Mouse (Mus musculus) midbrain, embryonic 11.5 days (tissue): ENCODE measurements around the gene Sgms2. TPM values are rescaled to one million over a fixed set of nuclear protein-coding genes. Genes with fewer than 3 reads are reported as not detected.

Source experiments
- ATAC-seq: fragments of 200-750 bp; cut with Nextera tagmentation; 2 replicates; pipeline ENCODE4 v1.8.0; 2017; ENCODE audit warnings: moderate TSS enrichment, moderate library complexity; ENCODE audit not compliant: low FRiP score
- DNase-seq: peaks from one replicate; pipeline ENCODE4 v3.0.0; 2015; ENCODE audit warnings: low spot score; ENCODE audit errors: missing footprints
- H3K27ac ChIP-seq: fragments of 300-500 bp; sonication (generic); 2 replicates; pipeline ENCODE4 v1.5.1; 2014; ENCODE audit warnings: low read depth, low read length
- H3K27me3 ChIP-seq: fragments of 300-500 bp; sonication (generic); 2 replicates; pipeline ENCODE4 v1.6.1; 2014; ENCODE audit warnings: mild to moderate bottlenecking, low read length, moderate library complexity, mixed read lengths; ENCODE audit not compliant: control insufficient read depth, insufficient read depth
- H3K36me3 ChIP-seq: fragments of 300-500 bp; sonication (generic); 2 replicates; pipeline ENCODE4 v1.6.1; 2014; ENCODE audit warnings: mild to moderate bottlenecking, low read length, moderate library complexity, mixed read lengths; ENCODE audit not compliant: control insufficient read depth, insufficient read depth
- H3K4me1 ChIP-seq: fragments of 300-500 bp; sonication (generic); 2 replicates; pipeline ENCODE4 v1.6.1; 2014; ENCODE audit warnings: low read length; ENCODE audit not compliant: control insufficient read depth, insufficient read depth
- H3K4me2 ChIP-seq: fragments of 300-500 bp; sonication (generic); 2 replicates; pipeline ENCODE4 v1.6.1; 2014; ENCODE audit warnings: mild to moderate bottlenecking, moderate library complexity
- H3K4me3 ChIP-seq: fragments of 300-500 bp; sonication (generic); 2 replicates; pipeline ENCODE4 v1.5.1; 2014; ENCODE audit warnings: low read depth, low read length
- H3K9ac ChIP-seq: fragments of 300-500 bp; sonication (generic); 2 replicates; pipeline ENCODE4 v1.6.1; 2014; ENCODE audit warnings: low read length
- H3K9me3 ChIP-seq: fragments of 300-500 bp; sonication (generic); 2 replicates; pipeline ENCODE4 v1.6.1; 2016; ENCODE audit warnings: low read length; ENCODE audit not compliant: control insufficient read depth
- WGBS: fragments of 180-500 bp; shearing (Covaris S2); extraction: QIAGEN DNeasy Blood & Tissue Kit; methylation state at CpG from one replicate; pipeline ENCODE4 v1.1.7; 2014; 5-methylcytosine and 5-hydroxymethylcytosine counted together
- polyA plus RNA-seq: library from polyadenylated mRNA; unstranded; fragments of >200 nt; fragmentation: Nextera tagmentation; extraction: Ambion mirVana; gene quantifications from 2 replicates; pipeline ENCODE4 v1.2.1, GENCODE M21; 2014

Gene Sgms2
- polyA plus RNA-seq, 1 experiment from 2014 or later, result 0.70 TPM

GRCm38 (mm10) chr3:131317126-131317525 is 174.1 kb downstream of the Sgms2 start:
- Histone ChIP-seq H3K4me2 (no peak overlapping the region), H3K9me3 (no peaks in the 10 kb centered on the region), H3K27me3 (no peaks in the 10 kb centered on the region), H3K36me3 (no peaks in the 10 kb centered on the region), H3K27ac (no peak overlapping the region), H3K9ac (no peak overlapping the region), H3K4me3 (no peak overlapping the region), H3K4me1 (no peaks in the 10 kb centered on the region)
- WGBS, result 100% methylated on average over 1 of the region's 1 CpGs
- peak; percentile 81 for DNase-seq
- ATAC-seq, result no peak

GRCm38 (mm10) chr3:131315957-131316510 is 175.2 kb downstream of the Sgms2 start:
- Histone ChIP-seq H3K4me1 (no peaks in the 10 kb centered on the region), H3K4me2 (no peak overlapping the region), H3K9ac (no peak overlapping the region), H3K36me3 (no peaks in the 10 kb centered on the region), H3K27ac (no peak overlapping the region), H3K9me3 (no peaks in the 10 kb centered on the region), H3K27me3 (no peaks in the 10 kb centered on the region), H3K4me3 (no peak overlapping the region)
- peak; percentile 83 for DNase-seq
- 0 out of 2 replicates have a peak, but pooled peaks have one; percentile 27 for ATAC-seq
- WGBS, result 45% methylated on average over 4 of the region's 4 CpGs

- Histone ChIP-seq H3K36me3 (no peaks in the 10 kb centered on the region), H3K4me2 (no peak overlapping the region), H3K9ac (no peak overlapping the region), H3K4me3 (no peak overlapping the region), H3K27ac (no peak overlapping the region), H3K27me3 (no peaks in the 10 kb centered on the region), H3K9me3 (no peaks in the 10 kb centered on the region), H3K4me1 (no peaks in the 10 kb centered on the region)
- 93% methylated on average over 9 of the region's 9 CpGs for WGBS
- ATAC-seq (no peak), DNase-seq (peak; percentile 53)
Observed at GRCm38 (mm10) chr3:131312340-131312739, 178.9 kb downstream of the Sgms2 start.

- Histone ChIP-seq H3K9me3 (no peaks in the 10 kb centered on the region), H3K27ac (no peak overlapping the region), H3K4me1 (no peaks in the 10 kb centered on the region), H3K36me3 (no peaks in the 10 kb centered on the region), H3K27me3 (no peaks in the 10 kb centered on the region), H3K9ac (no peak overlapping the region), H3K4me3 (no peak overlapping the region), H3K4me2 (no peak overlapping the region)
- WGBS, result 87% methylated on average over 4 of the region's 4 CpGs
- DNase-seq (peak; percentile 33), ATAC-seq (no peak)
Observed at GRCm38 (mm10) chr3:131310572-131310971, 180.6 kb downstream of the Sgms2 start.

- DNase-seq (no peak), ATAC-seq (no peak)
- no peak overlapping the region for H3K27ac ChIP-seq
- H3K9me3 ChIP-seq, result no peaks in the 10 kb centered on the region
- 85% methylated on average over 3 of the region's 3 CpGs for WGBS
- no peak overlapping the region for H3K4me3 ChIP-seq
- H3K4me2 ChIP-seq, result no peak overlapping the region
- peaks cover 2% of the 10 kb centered on the region; the same call in 1 of the 2 replicates for H3K27me3 ChIP-seq
- no peaks in the 10 kb centered on the region for H3K36me3 ChIP-seq
- H3K9ac ChIP-seq, result no peak overlapping the region
- H3K4me1 ChIP-seq, result no peaks in the 10 kb centered on the region
Observed at GRCm38 (mm10) chr3:131307811-131308210, 183.4 kb downstream of the Sgms2 start.

GRCm38 (mm10) chr3:131306255-131306654 is 185.0 kb downstream of the Sgms2 start:
- DNase-seq, result peak; percentile 70
- no peak for ATAC-seq
- Histone ChIP-seq H3K4me2 (no peak overlapping the region), H3K27ac (no peak overlapping the region), H3K36me3 (no peaks in the 10 kb centered on the region), H3K9ac (no peak overlapping the region), H3K4me1 (no peaks in the 10 kb centered on the region), H3K27me3 (peaks cover 4% of the 10 kb centered on the region; the same call in 1 of the 2 replicates), H3K9me3 (no peaks in the 10 kb centered on the region), H3K4me3 (no peak overlapping the region)
- 84% methylated on average over 7 of the region's 7 CpGs for WGBS

GRCm38 (mm10) chr3:131303320-131303714 is 187.9 kb downstream of the Sgms2 start:
- Histone ChIP-seq H3K4me3 (peak overlapping the region; percentile 45), H3K9me3 (no peaks in the 10 kb centered on the region), H3K4me1 (no peaks in the 10 kb centered on the region), H3K4me2 (peak overlapping the region; percentile 97), H3K27me3 (peaks cover 4% of the 10 kb centered on the region; the same call in 1 of the 2 replicates), H3K36me3 (no peaks in the 10 kb centered on the region), H3K27ac (no peak overlapping the region), H3K9ac (peak overlapping the region; percentile 55)
- DNase-seq (no peak), ATAC-seq (no peak; the same call in 1 of the 2 replicates)
- WGBS, result 22% methylated on average over 5 of the region's 5 CpGs

GRCm38 (mm10) chr3:131302452-131303319 is 188.5 kb downstream of the Sgms2 start, which contains the start of gene Cyp2u1:
TSS of gene Cyp2u1 (minus strand) at chr3:131303227.
- under 1% methylated on average over 71 of the region's 71 CpGs for WGBS
- Histone ChIP-seq H3K27ac (no peak within 1 kb of the TSS), H3K4me2 (peak within 1 kb of the TSS; percentile 97), H3K4me1 (no peaks in the 10 kb centered on the region), H3K36me3 (no peaks in the 10 kb centered on the region), H3K4me3 (peak within 1 kb of the TSS; percentile 45), H3K27me3 (peaks cover 4% of the 10 kb centered on the region; the same call in 1 of the 2 replicates), H3K9ac (peak within 1 kb of the TSS; percentile 55), H3K9me3 (no peaks in the 10 kb centered on the region)
- DNase-seq (peak; percentile 98), ATAC-seq (peak; percentile 99)

GRCm38 (mm10) chr3:131299908-131300307 is 191.3 kb downstream of the Sgms2 start:
- H3K27me3 ChIP-seq, result peaks cover 4% of the 10 kb centered on the region; the same call in 1 of the 2 replicates
- no peak overlapping the region for H3K27ac ChIP-seq
- no peak overlapping the region for H3K4me2 ChIP-seq
- H3K4me1 ChIP-seq, result no peaks in the 10 kb centered on the region
- peak; percentile 92 for DNase-seq
- H3K9me3 ChIP-seq, result no peaks in the 10 kb centered on the region
- no peaks in the 10 kb centered on the region for H3K36me3 ChIP-seq
- no peak for ATAC-seq
- H3K9ac ChIP-seq, result no peak overlapping the region
- 14% methylated on average over 6 of the region's 6 CpGs for WGBS
- H3K4me3 ChIP-seq, result no peak overlapping the region
